Mouse (Mus musculus): ENCODE measurements around the gene Cenpm.

DNA sequence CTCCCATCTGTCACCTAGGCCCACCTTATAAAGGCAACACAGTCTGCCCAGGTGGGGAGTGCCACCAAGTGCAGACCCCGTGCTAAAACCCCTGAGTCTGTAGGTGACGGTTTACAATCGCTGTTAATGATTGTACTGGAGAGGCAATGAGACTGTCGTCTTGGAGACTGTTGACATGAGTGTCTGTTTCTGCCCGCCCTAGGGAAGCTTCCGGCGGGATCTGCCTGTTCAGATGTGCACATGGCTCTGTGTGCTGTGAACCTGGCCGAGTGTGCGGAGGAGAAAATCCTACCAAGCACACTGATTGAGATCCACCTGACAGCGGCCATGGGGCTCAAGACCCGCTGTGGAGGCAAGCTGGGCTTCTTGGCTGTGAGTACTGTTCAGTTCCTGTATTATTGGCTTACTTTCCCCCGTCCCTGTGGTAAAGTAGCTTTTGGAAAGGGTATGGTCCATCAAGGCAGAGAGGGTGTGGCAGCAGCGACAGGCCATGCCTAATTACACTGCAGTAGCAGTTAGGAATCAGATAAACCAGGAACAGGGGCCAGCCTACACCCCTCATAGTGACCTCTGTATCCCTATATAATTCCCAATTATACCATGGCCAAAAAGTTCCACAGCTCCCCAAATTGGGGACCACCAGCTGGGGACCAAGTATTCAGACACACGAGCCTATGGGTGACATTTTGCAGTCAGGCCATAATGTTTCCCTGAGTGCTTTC lies 59.3 kb downstream of the Cenpm start:
- TF ChIP-seq CTCF (conservative IDR thresholded peaks at IDR 0.05; ENCODE audit: insufficient read depth, insufficient read length, low read depth, low read length) (no peak), POLR2A (IDR thresholded peaks at IDR 0.05; ENCODE audit: low read depth, low read length) (no peak)
